Mouse (Mus musculus) mouse embryonic stem cell (cell line): ENCODE results near the gene Gatc.
"Not testable (repeated sequence)": the region's sequence is repeated elsewhere in the genome, so short reads cannot be mapped to it uniquely, and the experiment has no call there.

Source experiments
- in situ Hi-C, 2 experiments: fragments of 300-500 bp; cut with MboI; formaldehyde crosslinking; loops; 1 replicate in 1 of 2; 3 replicates in 1 of 2; pipeline ENCODE4 v1.14.3; 2019 to 2020; ENCODE audit warnings: low sequenced_read_pairs in 2 of 2, low pct_unique_long_range_greater_than_20kb in 1 of 2, mixed read lengths in 1 of 2; ENCODE audit not compliant: unreplicated experiment in 1 of 2

Gene Gatc

DNA sequence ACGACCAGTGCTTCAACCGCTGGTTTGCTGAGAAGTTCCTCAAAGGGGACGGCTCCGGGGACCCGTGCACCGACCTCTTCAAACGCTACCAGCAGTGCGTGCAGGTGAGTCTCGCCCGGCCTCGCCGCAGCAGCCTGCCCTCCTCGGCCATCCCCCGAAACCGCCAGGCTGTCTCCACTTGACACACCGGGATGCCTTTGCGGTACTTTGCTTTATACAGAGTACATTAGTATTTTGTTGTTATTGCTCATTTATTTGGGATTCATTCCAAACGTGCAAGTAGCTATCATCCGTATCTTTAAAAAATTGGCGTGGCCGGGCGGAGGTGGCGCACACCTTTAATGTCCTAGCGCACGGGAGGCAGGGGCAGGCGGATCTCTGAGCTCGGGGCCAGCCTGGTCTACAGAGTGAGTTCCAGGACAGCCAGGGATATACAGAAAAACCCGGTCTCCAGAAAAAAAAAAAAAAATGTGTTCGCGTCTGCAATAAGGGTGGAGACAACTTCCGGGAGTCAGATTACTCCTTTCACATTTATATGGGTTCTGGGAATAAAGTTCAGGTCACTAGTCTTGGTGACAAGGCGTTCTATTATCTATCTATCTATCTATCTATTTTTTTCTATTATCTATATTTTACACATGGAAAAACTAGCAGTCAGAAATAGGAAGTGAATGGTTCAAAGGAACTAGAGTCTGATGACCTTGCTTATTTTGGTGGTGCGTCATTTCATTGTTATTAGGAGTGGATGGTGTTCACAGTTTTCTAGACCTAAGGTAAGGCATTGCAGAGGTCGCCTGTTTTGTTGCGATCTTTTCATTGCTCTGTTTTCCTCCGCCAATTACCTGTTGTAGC, 562 bp upstream of the Gatc start:
- in situ Hi-C loops: no loop called here

GRCm38 (mm10) chr5:115340007-115340406, 971 bp downstream of the Gatc start:
- in situ Hi-C loops: no loop called here

DNA sequence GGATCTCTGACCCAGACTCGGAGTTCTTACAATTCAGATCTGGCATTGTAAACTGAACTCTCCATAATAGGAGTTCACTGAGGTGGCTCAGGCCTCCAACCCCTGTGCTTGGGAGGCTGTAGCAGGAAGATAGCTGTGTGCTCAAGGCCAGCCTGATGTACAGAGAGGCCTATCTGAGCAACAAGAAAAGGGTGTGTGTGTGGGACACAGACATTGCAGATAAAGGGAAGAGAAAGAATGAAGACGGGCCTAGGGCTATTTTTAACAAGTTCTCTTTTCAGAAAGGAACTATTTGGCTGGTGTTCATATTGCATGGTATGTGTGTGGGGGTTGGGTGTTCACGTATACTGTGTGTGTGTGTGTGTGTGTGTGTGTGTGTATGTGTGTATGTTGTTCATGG, 7.4 kb downstream of the Gatc start:
- in situ Hi-C loops: no loop called here

DNA sequence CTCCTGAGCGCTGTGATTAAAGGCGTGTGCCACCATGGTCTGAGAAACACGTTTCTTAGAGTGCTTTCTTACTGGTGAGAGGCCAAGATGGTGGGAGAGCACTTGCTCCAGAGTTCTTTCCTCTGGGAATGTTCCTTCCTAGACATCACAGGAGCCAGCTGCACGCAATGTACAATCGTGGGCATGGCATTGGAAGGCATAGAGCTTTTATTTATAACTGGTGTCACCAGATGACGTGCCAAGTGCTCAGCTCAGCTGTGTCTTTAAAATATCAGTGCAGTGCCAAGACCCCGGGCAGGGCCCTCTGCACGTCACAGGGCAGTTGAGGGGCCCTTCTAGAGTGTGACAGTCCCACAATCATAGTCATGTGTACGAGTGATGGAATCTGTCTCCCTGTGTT, 10.0 kb downstream of the Gatc start:
- in situ Hi-C loops: no loop called here

GRCm38 (mm10) chr5:115327610-115328548, 13.1 kb downstream of the Gatc start:
- in situ Hi-C loops: no loop called here

- in situ Hi-C loops: no loop called here
Measured at GRCm38 (mm10) chr5:115326875-115327609, 13.9 kb downstream of the Gatc start, which contains the start of gene Srsf9. Gene Srsf9, plus strand, starts transcription at chr5:115327177.

DNA sequence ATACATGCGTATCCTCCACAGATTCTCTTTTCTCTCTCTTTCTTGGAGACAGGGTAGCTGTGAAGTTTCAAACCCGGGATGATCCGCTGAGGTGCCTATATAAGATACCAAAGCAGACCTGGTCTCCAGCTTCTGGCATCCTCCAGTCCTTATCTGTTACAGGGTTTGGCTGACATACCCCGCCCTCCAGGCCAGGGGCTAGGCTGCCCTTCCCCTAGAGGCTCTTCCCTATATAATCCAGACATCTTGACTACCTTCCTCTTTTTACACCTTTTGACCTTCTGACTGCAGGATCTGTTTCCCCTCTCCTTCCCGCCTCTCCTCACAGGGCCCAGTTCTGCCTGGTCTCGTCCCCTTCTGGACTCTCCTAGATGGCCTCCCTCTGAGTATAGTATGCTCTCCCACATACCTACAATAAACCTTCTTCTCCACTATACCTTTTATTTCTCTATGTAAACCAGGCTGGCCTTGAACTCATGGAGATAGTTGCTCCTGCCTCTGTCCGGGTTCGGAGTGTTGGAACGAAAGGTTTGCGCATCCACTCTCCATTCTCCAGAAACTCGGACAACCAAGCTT, 14.6 kb downstream of the Gatc start:
- in situ Hi-C loops: no loop called here

- in situ Hi-C loops: no loop called here
Measured at GRCm38 (mm10) chr5:115319004-115319940, 21.7 kb downstream of the Gatc start.

DNA sequence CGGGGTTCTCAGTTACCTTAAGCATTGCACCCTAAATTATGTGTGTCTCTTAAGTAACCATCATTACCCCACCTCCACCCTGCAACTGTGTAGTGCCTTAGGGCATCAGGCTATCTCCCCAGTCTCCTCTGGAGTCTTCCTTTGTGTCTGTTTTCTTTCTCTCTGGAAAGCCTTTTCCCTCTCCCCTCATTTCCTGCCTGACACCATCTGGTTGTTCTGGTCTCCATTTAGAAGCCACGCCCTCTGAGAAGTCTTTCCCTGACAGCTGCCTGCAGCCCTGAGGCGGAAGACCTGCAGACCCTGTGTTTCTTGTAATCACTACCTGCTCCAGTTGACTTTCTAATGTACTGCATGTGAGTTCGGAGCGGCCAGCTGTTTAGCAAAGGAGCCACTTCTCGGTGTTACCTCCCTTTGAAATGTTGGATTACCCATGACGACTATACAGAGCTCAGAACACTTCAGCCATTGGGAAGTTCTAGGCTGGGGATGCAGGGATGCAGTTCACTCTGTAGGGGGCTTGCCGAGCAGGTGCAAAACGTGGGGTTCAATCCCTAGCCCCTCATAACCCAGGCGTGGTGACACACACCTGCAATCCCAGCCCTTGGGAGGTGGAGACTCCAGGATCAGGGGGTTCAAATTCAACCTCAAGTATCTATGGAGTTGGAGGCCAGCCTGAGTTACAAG, 23.2 kb downstream of the Gatc start:
- in situ Hi-C loops: no loop called here

GRCm38 (mm10) chr5:115316968-115317644, 23.9 kb downstream of the Gatc start:
- in situ Hi-C loops: no loop called here

- in situ Hi-C loops: no loop called here
Measured at GRCm38 (mm10) chr5:115313668-115313943, 27.4 kb downstream of the Gatc start.

- in situ Hi-C loops: no loop called here
Measured at GRCm38 (mm10) chr5:115312816-115313667, 27.9 kb downstream of the Gatc start.

DNA sequence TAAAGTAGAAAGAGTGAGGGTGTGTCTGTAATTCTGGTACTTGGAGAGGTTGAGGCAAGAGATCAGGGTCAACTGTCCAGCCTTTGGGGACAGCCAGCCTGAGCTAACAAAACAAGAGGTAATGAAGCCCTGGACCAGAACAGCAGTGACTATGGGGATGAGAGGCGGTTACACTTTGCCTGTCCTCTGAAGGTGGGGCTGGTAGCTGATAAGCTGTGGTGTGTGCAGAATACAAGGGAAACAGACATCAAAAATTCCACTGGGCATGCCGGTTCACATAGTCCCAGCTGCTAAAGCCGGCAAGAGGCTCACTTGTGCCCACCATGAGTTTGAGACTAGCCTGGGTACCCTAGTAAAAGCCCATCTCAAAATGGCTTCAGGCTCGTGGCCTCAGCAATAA, 28.6 kb downstream of the Gatc start:
- in situ Hi-C loops: no loop called here

DNA sequence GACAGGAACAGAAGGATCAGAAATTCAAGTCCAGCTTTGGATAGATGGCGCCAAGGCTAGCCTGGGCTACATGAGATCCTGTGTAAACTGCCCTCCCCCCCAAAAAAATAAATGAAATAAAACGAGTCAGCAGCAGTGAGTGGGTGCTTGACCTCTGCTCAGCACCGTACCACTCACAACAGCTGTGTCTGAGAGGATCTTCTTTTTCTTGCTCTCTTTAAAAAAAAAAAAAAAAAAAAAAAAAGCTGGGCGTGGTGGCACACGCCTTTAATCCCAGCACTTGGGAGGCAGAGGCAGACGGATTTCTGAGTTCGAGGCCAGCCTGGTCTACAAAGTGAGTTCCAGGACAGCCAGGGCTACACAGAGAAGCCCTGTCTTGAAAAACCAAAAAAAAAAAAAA, 38.8 kb downstream of the Gatc start:
- in situ Hi-C loops: not testable (repeated sequence)

GRCm38 (mm10) chr5:115301615-115302014, 39.4 kb downstream of the Gatc start:
- in situ Hi-C loops: no loop called here
